Mouse (Mus musculus) megakaryocyte-erythroid progenitor cell, adult 5 weeks (primary cell): ENCODE data around the gene Zfp658. TPM values are rescaled to one million over a fixed set of nuclear protein-coding genes. Genes with fewer than 3 reads are reported as not detected.

Experiments
- polyA plus RNA-seq: library from polyadenylated mRNA; stranded (reverse); fragments of >175 nt; gene quantifications from 2 replicates; pipeline ENCODE4 v1.2.3, GENCODE M21; 2012

Gene Zfp658
- polyA plus RNA-seq: 0.25 and 0.46 TPM in 2 replicates

DNA sequence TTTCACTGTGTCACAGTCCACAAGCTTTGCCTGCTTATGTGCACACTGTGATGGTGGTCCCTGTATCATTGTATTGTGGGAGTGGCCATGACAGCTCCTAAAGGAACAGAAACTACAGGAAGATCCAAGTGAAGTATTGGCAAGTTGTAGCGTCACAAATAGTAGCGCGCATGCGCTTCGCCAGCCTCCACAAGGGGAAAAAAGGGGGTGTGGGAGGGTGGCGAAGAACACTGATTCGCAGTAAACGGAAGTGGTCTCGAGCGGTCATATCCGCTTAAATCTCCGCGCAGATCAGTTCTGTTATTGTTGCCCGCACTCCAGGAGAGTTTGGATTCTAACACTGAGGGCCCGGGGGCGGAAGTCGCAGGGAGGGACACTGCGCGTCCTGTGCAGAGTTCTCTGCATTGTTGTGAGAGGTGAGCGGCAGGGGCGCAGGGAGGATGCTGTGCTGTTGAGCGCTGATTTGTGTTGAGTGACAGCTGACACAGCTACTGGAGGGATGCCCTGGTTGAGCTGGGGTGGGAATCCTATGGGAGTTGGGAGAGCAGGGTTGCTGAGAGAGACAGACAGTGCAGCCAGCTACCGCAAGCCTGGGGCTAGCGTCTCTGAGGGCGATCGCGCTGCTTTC is at the start of gene Zfp658:
Gene Zfp658 (plus strand): TSS at position 251 of the 628 bp plus-strand sequence.

DNA sequence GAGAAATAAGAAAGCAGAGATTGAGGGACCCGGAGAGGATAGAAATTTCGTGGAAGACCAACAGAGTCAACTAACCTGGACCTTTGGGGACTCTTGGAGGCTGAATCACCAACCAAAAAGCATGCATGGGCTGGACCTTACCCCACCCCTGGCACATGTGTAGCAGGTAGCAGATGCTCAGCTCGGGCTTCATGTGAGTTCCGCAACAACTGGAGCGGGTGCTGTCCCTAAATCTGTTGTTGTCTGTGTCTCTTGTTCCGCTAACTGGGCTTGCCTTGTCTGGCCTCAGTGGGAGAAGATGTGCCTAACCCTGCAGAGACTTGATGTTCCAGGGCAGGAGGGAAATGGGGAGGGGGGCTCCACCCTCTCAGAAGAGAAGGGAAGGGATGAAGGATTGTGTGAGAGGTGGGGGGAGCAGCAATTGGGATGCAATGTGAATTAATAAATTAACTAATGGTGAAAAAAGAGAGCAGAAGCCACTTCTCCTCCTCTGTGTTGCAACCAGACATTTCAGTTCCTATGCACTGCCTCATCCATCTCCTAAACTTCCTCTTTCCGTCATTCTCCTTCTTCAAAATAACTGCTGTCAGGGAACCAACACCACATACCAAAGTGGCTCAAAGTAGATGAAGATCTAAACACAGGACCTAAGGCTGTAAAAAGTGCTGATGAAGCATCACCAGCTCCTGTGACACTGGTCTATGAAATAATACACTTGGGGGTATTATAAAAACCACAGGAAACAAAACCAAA is 17.7 kb upstream of the Zfp658 start, which contains the start of gene Cd33:
Gene Cd33 (minus strand): TSS at position 204 of the 753 bp plus-strand sequence.

DNA sequence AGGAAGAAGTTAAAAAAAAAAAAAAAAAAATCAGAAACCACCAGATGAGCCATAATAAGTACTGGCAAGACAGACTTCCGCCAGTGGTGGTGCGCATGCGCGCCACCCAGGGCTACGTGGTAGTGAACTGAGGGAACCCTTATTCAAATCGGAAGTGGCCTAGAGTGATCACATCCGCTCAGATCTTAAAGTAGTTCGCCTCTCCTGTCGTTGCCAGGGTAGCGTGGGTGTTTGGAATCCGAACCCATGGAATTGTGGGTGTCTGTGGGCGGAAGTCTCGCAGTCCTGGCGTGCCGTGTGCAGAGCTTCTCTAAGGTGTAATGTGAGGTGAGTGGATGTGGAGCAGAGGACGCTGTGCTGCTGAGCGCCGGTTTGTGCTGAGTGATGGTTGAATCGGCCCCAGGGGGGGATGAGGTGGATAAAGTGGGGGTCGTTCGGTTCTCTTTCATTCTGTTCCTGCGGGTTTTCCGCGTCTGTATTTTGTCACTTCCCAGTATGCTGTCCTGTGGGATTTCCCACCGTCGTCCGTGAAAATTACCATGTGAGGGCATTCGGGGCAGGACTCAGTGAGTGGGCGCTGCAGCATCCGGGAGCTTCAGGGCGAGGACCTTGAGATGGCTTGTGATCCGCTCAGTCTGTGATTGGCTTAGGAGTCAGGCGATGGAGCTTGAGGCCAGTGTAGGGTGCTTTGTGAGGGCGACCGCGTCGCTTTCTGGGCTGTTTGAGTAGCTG is 17.6 kb downstream of the Zfp658 start, which contains the start of gene Zfp719:
Gene Zfp719 (plus strand): TSS at position 171 of the 732 bp plus-strand sequence.

DNA sequence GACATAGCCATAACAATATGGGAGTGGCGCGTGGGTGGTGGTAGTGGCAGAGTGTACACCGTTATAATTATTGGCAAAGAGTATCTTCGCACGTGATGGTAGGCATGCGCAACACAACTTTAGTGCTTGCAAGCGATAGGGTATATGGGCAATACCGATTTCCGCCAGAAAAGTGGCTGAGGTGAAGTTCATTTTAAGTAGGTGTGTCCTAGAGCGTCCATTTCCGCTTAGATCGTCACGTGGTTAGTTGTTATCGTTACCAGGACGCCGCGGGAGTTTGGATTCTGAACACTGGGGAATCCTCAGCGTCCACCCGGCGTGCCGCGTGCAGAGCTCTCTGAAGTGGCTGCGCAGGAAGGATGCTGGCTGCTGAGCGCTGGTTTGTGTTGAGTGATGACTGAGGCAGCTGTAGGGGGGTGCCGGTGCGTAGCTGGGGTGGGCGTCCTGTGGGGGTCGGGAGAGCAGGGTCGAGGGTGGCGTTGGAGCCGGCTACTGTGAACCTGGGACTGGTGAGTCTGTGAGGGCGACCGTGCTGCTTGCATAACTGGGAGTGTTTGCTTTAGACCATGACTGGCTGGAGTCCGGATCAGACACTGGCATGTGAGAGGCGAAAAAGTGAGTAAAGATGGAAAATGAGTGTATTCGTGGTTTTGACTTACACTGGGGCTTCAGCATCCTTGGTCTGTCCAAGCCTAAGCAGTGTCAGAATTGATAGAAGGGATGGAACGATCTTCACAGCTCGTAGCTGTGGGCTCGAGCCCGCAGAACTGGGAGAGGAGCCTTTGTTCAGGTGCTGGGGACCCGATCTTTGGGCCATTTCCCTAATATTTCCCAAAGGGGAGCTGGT is 45.1 kb downstream of the Zfp658 start, which contains the start of gene Zfp819:
Gene Zfp819 (plus strand): TSS at position 274 of the 847 bp plus-strand sequence.

Other genes with a start within 250 kb of the Zfp658 start
- gene Zfp715, start 249.0 kb upstream of the Zfp658 start, polyA plus RNA-seq: 3.8 and 4.9 TPM in 2 replicates
- 9.8 and 10.6 TPM in 2 replicates for gene Siglecf, start 210.9 kb upstream of the Zfp658 start, polyA plus RNA-seq
- gene Siglecg, start 154.1 kb upstream of the Zfp658 start, polyA plus RNA-seq: 9.9 and 20.2 TPM in 2 replicates
- 3.0 and 3.5 TPM in 2 replicates for gene Lim2, start 134.6 kb upstream of the Zfp658 start, polyA plus RNA-seq
- gene Nkg7, start 125.2 kb upstream of the Zfp658 start, polyA plus RNA-seq: 20.5 and 36.9 TPM in 2 replicates
- 0.26 TPM in 1 of 2 replicates, not detected in the other for gene Cldnd2, start 121.5 kb upstream of the Zfp658 start, polyA plus RNA-seq
- gene Etfb, start 118.2 kb upstream of the Zfp658 start, polyA plus RNA-seq: 228 and 243 TPM in 2 replicates
- 0.39 and 0.93 TPM in 2 replicates for gene Gm45233, start 118.1 kb upstream of the Zfp658 start, polyA plus RNA-seq
- gene Vsig10l, start 99.1 kb upstream of the Zfp658 start, polyA plus RNA-seq: 21.8 and 23.6 TPM in 2 replicates
- 0.09 TPM in 1 of 2 replicates, not detected in the other for gene Iglon5, start 72.2 kb upstream of the Zfp658 start, polyA plus RNA-seq
- 0.05 and 0.07 TPM in 2 replicates for gene 4931406B18Rik, start 56.3 kb upstream of the Zfp658 start, polyA plus RNA-seq
- 3.4 and 4.1 TPM in 2 replicates for gene Cd33, start 17.8 kb upstream of the Zfp658 start, polyA plus RNA-seq
- gene Zfp719, start 17.4 kb downstream of the Zfp658 start, polyA plus RNA-seq: 0.04 and 0.14 TPM in 2 replicates
- not detected in 2 replicates for gene Zfp819, start 44.9 kb downstream of the Zfp658 start, polyA plus RNA-seq
- gene Ceacam18, start 72.5 kb downstream of the Zfp658 start, polyA plus RNA-seq: not detected in 2 replicates
- 0.99 and 3.2 TPM in 2 replicates for gene Siglece, start 97.9 kb downstream of the Zfp658 start, polyA plus RNA-seq
- 18.6 and 19.4 TPM in 2 replicates for gene Ctu1, start 109.8 kb downstream of the Zfp658 start, polyA plus RNA-seq
- not detected in 2 replicates for gene Klk14, start 128.2 kb downstream of the Zfp658 start, polyA plus RNA-seq
- gene Klk13, start 150.3 kb downstream of the Zfp658 start, polyA plus RNA-seq: not detected in 2 replicates
- not detected in 2 replicates for gene Klk12, start 206.6 kb downstream of the Zfp658 start, polyA plus RNA-seq
- gene Klk11, start 212.3 kb downstream of the Zfp658 start, polyA plus RNA-seq: not detected in 2 replicates
- gene Klk10, start 218.8 kb downstream of the Zfp658 start, polyA plus RNA-seq: 0.06 TPM in 1 of 2 replicates, not detected in the other
- not detected in 2 replicates for gene Klk9, start 229.6 kb downstream of the Zfp658 start, polyA plus RNA-seq
- gene Klk8, start 235.3 kb downstream of the Zfp658 start, polyA plus RNA-seq: 25.3 and 55.0 TPM in 2 replicates
- gene Klk7, start 249.0 kb downstream of the Zfp658 start, polyA plus RNA-seq: not detected in 2 replicates